Mouse (Mus musculus) forebrain, embryonic 14.5 days (tissue): ENCODE data around the gene Trove2. TPM values are rescaled to one million over a fixed set of nuclear protein-coding genes. Genes with fewer than 3 reads are reported as not detected.

Experiments used
- ATAC-seq: fragments of 200-750 bp; cut with Nextera tagmentation; 2 replicates; pipeline ENCODE4 v1.8.0; 2017; ENCODE audit warnings: mild to moderate bottlenecking, moderate library complexity
- DNase-seq: peaks from one replicate; pipeline ENCODE4 v3.0.0-alpha.2; 2015; ENCODE audit warnings: low spot score
- H3K27ac ChIP-seq: fragments of 300-500 bp; sonication (generic); 2 replicates; pipeline ENCODE4 v1.5.1; 2014; ENCODE audit warnings: low read depth, mild to moderate bottlenecking, control low read depth, low read length, moderate library complexity
- H3K27me3 ChIP-seq: fragments of 300-500 bp; sonication (generic); replicated peaks from 2 replicates; pipeline ENCODE4 v1.6.1; 2014; ENCODE audit warnings: low read length, control low read depth, mixed read lengths; ENCODE audit not compliant: control insufficient read depth, insufficient read depth
- H3K36me3 ChIP-seq: fragments of 300-500 bp; sonication (generic); 2 replicates; pipeline ENCODE4 v1.6.1; 2014; ENCODE audit warnings: low read length, control low read depth; ENCODE audit not compliant: control insufficient read depth, insufficient read depth
- H3K4me1 ChIP-seq: fragments of 300-500 bp; sonication (generic); 2 replicates; pipeline ENCODE4 v1.6.1; 2014; ENCODE audit warnings: antibody characterized with exemption, low read length, control low read depth; ENCODE audit not compliant: control insufficient read depth, insufficient read depth
- H3K4me2 ChIP-seq: fragments of 300-500 bp; sonication (generic); 2 replicates; pipeline ENCODE4 v1.6.1; 2014; ENCODE audit warnings: mild to moderate bottlenecking, control low read depth, low read length
- H3K4me3 ChIP-seq: fragments of 300-500 bp; sonication (generic); 2 replicates; pipeline ENCODE4 v1.5.1; 2014; ENCODE audit warnings: low read depth, low read length, control low read depth
- H3K9ac ChIP-seq: fragments of 300-500 bp; sonication (generic); 2 replicates; pipeline ENCODE4 v1.6.1; 2014; ENCODE audit warnings: mild to moderate bottlenecking, low read length, control low read depth, moderate library complexity
- H3K9me3 ChIP-seq: fragments of 300-500 bp; sonication (generic); replicated peaks from 2 replicates; pipeline ENCODE4 v1.6.1; 2016; ENCODE audit warnings: low read length, control low read depth, mixed read lengths; ENCODE audit not compliant: control insufficient read depth
- WGBS: fragments of 180-500 bp; shearing (Covaris S2); extraction: QIAGEN DNeasy Blood & Tissue Kit; methylation state at CpG from one replicate; pipeline ENCODE4 v1.1.7; 2014; 5-methylcytosine and 5-hydroxymethylcytosine counted together
- polyA plus RNA-seq: library from polyadenylated mRNA; unstranded; fragments of >200 nt; fragmentation: Nextera tagmentation; extraction: Ambion mirVana; gene quantifications from 2 replicates; pipeline ENCODE4 v1.2.1, GENCODE M21; 2014

Trove2 gene
- polyA plus RNA-seq, 1 experiment from 2014 or later = 38.0 TPM

- no peaks in the 10 kb centered on the region for H3K27me3 ChIP-seq
- H3K9me3 ChIP-seq = no peaks in the 10 kb centered on the region
- WGBS = 6% methylated on average over 6 of the region's 6 CpGs
- H3K4me1 ChIP-seq = peaks cover 7% of the 10 kb centered on the region
- H3K4me3 ChIP-seq = no peak overlapping the region
- H3K27ac ChIP-seq = peak overlapping the region; percentile 53; the same call in 1 of the 2 replicates
- H3K36me3 ChIP-seq = peaks cover 40% of the 10 kb centered on the region
- 0 out of 2 replicates have a peak overlapping the region, but pooled peaks have one; percentile 1 for H3K4me2 ChIP-seq
- H3K9ac ChIP-seq = no peak overlapping the region
- ATAC-seq (peak; percentile 45), DNase-seq (peak; percentile 77)
Measured at GRCm38 (mm10) chr1:143742186-143742585, 34.7 kb downstream of the Trove2 start.

GRCm38 (mm10) chr1:143741331-143741730, 35.5 kb downstream of the Trove2 start:
- no peaks in the 10 kb centered on the region for H3K9me3 ChIP-seq
- WGBS = 61% methylated on average over 5 of the region's 5 CpGs
- H3K4me3 ChIP-seq = no peak overlapping the region
- H3K4me1 ChIP-seq = peaks cover 7% of the 10 kb centered on the region
- no peak overlapping the region for H3K9ac ChIP-seq
- no peak for DNase-seq
- H3K27me3 ChIP-seq = no peaks in the 10 kb centered on the region
- H3K4me2 ChIP-seq = no peak overlapping the region
- H3K36me3 ChIP-seq = peaks cover 32% of the 10 kb centered on the region
- ATAC-seq = no peak
- no peak overlapping the region for H3K27ac ChIP-seq

DNA sequence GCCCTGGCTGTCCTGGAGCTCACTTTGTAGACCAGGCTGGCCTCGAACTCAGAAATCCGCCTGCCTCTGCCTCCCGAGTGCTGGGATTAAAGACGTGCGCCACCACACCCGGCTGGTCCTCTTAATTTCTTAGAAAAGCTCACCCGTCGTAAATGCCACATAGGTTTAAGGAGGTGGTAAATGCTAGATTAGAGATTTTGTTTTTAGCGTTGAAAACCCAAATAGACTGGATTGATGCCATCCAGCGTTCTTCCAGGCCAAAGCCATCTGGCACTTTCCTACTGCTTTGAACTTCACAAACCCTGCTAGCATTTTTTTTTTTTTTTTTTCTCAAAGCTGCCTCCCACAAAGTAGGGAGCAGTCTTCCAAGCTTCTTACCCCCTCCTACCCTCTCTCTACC, 36.3 kb downstream of the Trove2 start:
- WGBS = 73% methylated on average over 9 of the region's 10 CpGs
- Histone ChIP-seq H3K4me3 (no peak overlapping the region), H3K36me3 (peaks cover 26% of the 10 kb centered on the region)

DNA sequence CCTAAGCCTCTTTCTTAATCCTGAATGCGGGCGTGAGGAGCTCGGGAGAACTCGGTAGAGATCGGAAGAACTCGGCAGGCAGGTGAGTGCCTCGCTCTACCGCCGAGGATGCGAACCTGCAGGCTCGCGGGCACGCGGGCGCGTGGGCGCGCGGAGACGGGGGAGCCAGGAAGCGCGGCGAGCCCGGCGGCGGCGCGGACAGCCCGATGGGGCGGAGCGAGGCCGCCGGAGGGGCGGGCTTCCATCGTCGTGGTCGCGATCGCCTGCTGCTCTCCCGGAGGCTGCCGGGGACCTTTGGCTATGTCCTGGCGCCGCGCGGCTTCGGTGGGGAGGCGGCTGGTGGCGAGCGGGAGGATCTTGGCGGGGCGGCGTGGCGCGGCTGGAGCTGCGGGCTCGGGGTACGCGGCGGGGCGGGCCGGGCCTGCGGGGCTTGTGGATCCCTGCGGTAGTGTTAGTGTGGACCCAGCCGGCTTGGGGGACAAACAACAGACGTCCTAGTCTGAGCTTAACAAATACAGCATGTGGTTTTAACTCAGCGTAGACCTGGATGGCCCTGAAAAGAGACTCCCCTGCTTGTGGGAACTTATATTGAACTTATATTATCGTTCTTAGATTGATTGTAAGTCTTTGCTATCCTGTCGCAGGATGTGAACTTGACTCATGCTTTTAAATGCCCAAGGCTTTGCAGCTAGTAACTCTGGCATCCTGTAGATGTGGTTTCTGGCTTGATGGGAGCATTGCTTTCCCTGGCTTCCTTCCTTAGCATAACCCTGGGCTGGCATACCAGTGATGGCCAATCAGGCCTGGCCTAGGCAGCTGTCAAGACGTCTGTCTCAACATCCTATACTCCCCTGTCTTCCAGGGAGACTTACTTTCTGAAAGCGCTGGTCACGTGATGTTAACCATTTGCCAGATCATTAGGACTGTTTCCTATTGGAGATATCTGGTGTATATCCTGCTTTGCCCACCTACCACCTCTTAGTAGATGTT, 37.2 kb downstream of the Trove2 start:
- no peaks in the 10 kb centered on the region for H3K9me3 ChIP-seq
- DNase-seq (peak; percentile 93), ATAC-seq (peak; percentile 89)
- 2% methylated on average over 70 of the region's 71 CpGs for WGBS
- no peaks in the 10 kb centered on the region for H3K27me3 ChIP-seq
- peaks cover 7% of the 10 kb centered on the region for H3K4me1 ChIP-seq
- H3K9ac ChIP-seq = peak overlapping the region; percentile 88
- peak overlapping the region; percentile 91 for H3K27ac ChIP-seq
- H3K4me3 ChIP-seq = peak overlapping the region; percentile 72
- peaks cover 16% of the 10 kb centered on the region for H3K36me3 ChIP-seq
- H3K4me2 ChIP-seq = peak overlapping the region; percentile 80

More for the DNA sequence above, 36.3 kb downstream of the Trove2 start:
- Histone ChIP-seq H3K9ac (no peak overlapping the region), H3K27ac (no peak overlapping the region), H3K27me3 (no peaks in the 10 kb centered on the region), H3K4me2 (peak overlapping the region; percentile 80), H3K4me1 (peaks cover 7% of the 10 kb centered on the region), H3K9me3 (no peaks in the 10 kb centered on the region)
- no peak for ATAC-seq
- peak; percentile 16 for DNase-seq

- 24% methylated on average over 10 of the region's 11 CpGs for WGBS
- no peaks in the 10 kb centered on the region for H3K27me3 ChIP-seq
- H3K36me3 ChIP-seq = peaks cover 10% of the 10 kb centered on the region
- DNase-seq (peak; percentile 31), ATAC-seq (peak; percentile 13; the same call in 1 of the 2 replicates)
- peaks cover 7% of the 10 kb centered on the region for H3K4me1 ChIP-seq
- peak overlapping the region; percentile 88 for H3K9ac ChIP-seq
- peak overlapping the region; percentile 72 for H3K4me3 ChIP-seq
- H3K4me2 ChIP-seq = peak overlapping the region; percentile 80
- peak overlapping the region; percentile 91; the same call in 1 of the 2 replicates for H3K27ac ChIP-seq
- no peaks in the 10 kb centered on the region for H3K9me3 ChIP-seq
Measured at GRCm38 (mm10) chr1:143738811-143739210, 38.1 kb downstream of the Trove2 start.

DNA sequence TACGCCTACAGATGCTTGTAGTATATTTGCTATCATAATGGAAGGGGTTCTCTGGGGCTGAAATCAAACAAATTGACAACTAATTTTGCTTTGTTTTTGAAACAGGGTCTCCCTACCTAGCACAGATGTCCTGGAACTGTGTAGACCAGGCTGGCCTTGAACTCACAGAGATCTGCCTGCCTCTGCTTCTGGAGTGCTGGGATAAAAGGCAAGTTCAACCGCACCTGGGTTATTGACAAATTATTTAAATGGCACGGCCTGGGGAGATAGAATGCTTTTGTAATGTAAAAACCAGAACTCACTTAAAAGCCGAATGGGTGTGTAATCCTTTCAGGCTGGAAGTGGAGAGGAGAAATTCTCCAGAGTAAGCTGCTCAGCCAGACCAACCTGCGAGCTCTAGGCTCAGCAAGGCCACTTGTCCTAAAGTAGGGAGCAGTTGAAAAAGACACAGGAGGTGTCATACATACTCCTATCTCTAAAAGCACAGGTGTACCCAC, 42.9 kb downstream of the Trove2 start:
- no peaks in the 10 kb centered on the region for H3K4me1 ChIP-seq
- H3K36me3 ChIP-seq = no peaks in the 10 kb centered on the region
- no peak for ATAC-seq
- H3K9me3 ChIP-seq = no peaks in the 10 kb centered on the region
- DNase-seq = no peak
- no peaks in the 10 kb centered on the region for H3K27me3 ChIP-seq
- no peak overlapping the region for H3K27ac ChIP-seq
- WGBS = 74% methylated on average over 5 of the region's 5 CpGs
- H3K4me2 ChIP-seq = no peak overlapping the region
- no peak overlapping the region for H3K4me3 ChIP-seq
- no peak overlapping the region for H3K9ac ChIP-seq

- H3K4me1 ChIP-seq = no peaks in the 10 kb centered on the region
- WGBS = 40% methylated on average over 4 of the region's 4 CpGs
- ATAC-seq (no peak), DNase-seq (no peak)
- no peak overlapping the region for H3K4me3 ChIP-seq
- H3K9ac ChIP-seq = no peak overlapping the region
- no peaks in the 10 kb centered on the region for H3K36me3 ChIP-seq
- no peaks in the 10 kb centered on the region for H3K27me3 ChIP-seq
- no peak overlapping the region for H3K27ac ChIP-seq
- H3K9me3 ChIP-seq = no peaks in the 10 kb centered on the region
- no peak overlapping the region for H3K4me2 ChIP-seq
Measured at GRCm38 (mm10) chr1:143731691-143732090, 45.2 kb downstream of the Trove2 start.

- Histone ChIP-seq H3K4me2 (no peak overlapping the region), H3K36me3 (no peaks in the 10 kb centered on the region), H3K4me1 (no peaks in the 10 kb centered on the region), H3K4me3 (no peak overlapping the region), H3K9me3 (no peaks in the 10 kb centered on the region), H3K27me3 (no peaks in the 10 kb centered on the region), H3K27ac (no peak overlapping the region), H3K9ac (no peak overlapping the region)
- 82% methylated on average over 2 of the region's 2 CpGs for WGBS
- no peak for ATAC-seq
- peak; percentile 25 for DNase-seq
Measured at GRCm38 (mm10) chr1:143730899-143731298, 46.0 kb downstream of the Trove2 start.
